Mouse (Mus musculus) lung, postnatal 36 days (tissue): Measurements from ENCODE around the gene C2cd2l.
"Not testable (repeated sequence)": the region's sequence is repeated elsewhere in the genome, so short reads cannot be mapped to it uniquely, and the experiment has no call there.

Experiments used
- DNase-seq: peaks from one replicate; pipeline ENCODE4 v3.0.0; 2022; ENCODE audit warnings: mixed read lengths

C2cd2l gene

GRCm38 (mm10) chr9:44335331-44336092 is 15.4 kb upstream of the C2cd2l start:
- peak; percentile 27 for DNase-seq

- peak; percentile 100 for DNase-seq
These were observed 14.6 kb upstream of the C2cd2l start, which contains the start of gene H2afx for GRCm38 (mm10) chr9:44334396-44335330. Gene H2afx (plus strand): TSS chr9:44334694.

GRCm38 (mm10) chr9:44332918-44333638 is 13.0 kb upstream of the C2cd2l start:
- no peak for DNase-seq

- no peak for DNase-seq
These were observed 10.7 kb upstream of the C2cd2l start for GRCm38 (mm10) chr9:44330736-44331135.

- DNase-seq: no peak
These were observed 7.8 kb upstream of the C2cd2l start for GRCm38 (mm10) chr9:44327926-44328325.

GRCm38 (mm10) chr9:44327064-44327711 is 7.1 kb upstream of the C2cd2l start:
- peak; percentile 71 for DNase-seq

GRCm38 (mm10) chr9:44326371-44327063 is 6.4 kb upstream of the C2cd2l start:
- DNase-seq: peak; percentile 94

GRCm38 (mm10) chr9:44325768-44326370 is 5.8 kb upstream of the C2cd2l start, which contains the start of gene Dpagt1:
Gene Dpagt1 (plus strand): TSS chr9:44326019.
- DNase-seq: no peak

GRCm38 (mm10) chr9:44325032-44325767 is 5.1 kb upstream of the C2cd2l start:
- not testable (repeated sequence) for DNase-seq

- DNase-seq: no peak
These were observed 4.1 kb upstream of the C2cd2l start for GRCm38 (mm10) chr9:44324147-44324546.

GRCm38 (mm10) chr9:44323656-44324055 is 3.6 kb upstream of the C2cd2l start:
- not testable (repeated sequence) for DNase-seq

GRCm38 (mm10) chr9:44320799-44321133 is 681 bp upstream of the C2cd2l start:
- no peak for DNase-seq

- DNase-seq: no peak
These were observed 789 bp downstream of the C2cd2l start for GRCm38 (mm10) chr9:44319105-44319886.

GRCm38 (mm10) chr9:44318826-44319095 is 1.3 kb downstream of the C2cd2l start:
- DNase-seq: no peak

- DNase-seq: no peak
These were observed 1.8 kb downstream of the C2cd2l start for GRCm38 (mm10) chr9:44318076-44318825.

GRCm38 (mm10) chr9:44317452-44317851 is 2.6 kb downstream of the C2cd2l start:
- DNase-seq: no peak

GRCm38 (mm10) chr9:44314910-44315309 is 5.2 kb downstream of the C2cd2l start:
- DNase-seq: no peak

GRCm38 (mm10) chr9:44314257-44314547 is 5.9 kb downstream of the C2cd2l start:
- DNase-seq: no peak

GRCm38 (mm10) chr9:44313476-44314256 is 6.4 kb downstream of the C2cd2l start:
- no peak for DNase-seq
